Mouse (Mus musculus) brain, embryonic 18.5 days (tissue): ENCODE results near the gene Cyba.

Experiments
- DNase-seq: peaks from one replicate; pipeline ENCODE4 v3.0.0-alpha.2; 2012; ENCODE audit warnings: low read depth, low spot score

Gene Cyba

DNA sequence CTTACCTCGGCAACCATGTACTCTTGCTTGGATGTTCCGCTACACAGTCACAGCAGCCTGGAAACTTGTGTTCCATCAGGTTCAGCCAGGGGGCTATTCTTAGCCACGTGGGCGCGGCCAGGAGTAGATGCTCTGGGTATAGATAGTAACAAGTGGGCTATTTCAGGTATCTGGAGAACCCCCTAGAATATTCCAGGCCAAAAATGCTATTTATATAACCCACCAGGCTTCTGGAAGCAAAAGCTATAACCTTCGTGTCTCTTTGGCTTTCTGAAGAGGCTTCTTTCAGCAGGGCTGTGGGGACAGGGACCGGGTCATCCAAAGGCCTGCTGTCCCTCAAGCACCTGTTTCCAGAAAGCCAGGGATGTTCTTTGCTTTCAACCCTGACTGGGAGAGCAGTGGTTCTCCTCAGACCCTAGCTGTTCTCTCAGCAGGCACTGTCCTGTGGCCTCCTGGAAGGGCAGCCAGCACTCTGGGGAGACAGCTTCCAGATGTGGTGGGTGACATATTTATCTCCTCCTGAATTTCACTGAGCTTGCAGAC lies 18.5 kb upstream of the Cyba start:
- no peak for DNase-seq

DNA sequence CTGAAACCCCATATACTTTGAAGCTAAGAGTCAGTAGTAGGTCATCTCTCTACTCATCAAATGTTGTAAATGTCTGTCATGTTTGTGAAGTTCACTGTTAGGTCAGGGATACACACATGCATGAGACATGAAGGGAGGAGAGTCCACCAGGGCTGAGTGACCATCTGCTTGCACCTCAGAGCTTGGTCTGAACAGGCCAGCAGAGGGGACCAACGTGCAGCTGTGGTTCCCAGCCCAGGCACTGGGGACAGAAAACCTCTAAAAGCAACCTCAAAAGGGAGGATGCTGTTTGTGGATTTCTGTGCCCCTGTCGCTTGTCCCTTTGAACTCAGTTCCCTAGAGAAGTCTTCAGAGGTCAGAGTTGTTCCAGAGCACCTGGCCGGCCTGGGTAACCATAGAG lies 12.5 kb upstream of the Cyba start:
- no peak for DNase-seq

DNA sequence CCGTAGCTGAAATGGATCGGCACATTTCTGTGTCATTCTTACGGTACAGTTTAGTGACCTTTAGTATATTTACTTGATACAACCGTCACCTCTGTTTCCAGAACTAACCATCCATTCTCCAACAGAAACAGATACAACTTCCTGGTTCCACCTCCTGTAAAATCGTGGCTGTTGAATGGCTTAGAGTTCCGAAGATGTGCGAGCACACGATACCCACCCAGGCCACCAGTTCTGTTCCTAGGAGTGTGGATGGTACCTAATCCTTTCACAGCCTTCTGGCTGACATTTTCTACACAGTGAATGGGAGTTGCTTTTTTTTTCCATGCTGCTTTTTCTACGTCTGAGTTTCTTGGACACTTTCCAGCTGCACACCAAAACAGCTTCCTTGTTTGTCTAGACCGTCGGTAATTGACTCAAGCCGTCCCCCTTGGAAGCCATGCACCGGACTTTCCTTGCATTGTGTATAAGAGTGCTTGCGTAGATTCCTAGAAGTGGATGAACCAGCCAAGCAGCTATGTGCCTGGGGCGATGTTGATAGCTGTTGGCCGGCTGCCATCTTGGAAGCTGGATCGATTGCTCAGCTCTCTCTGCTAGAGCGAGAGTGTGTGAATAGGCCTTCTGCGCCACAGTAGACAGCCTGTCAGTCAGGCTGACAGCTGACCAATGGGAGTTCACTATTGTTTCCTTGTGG lies 11.5 kb upstream of the Cyba start:
- peak; percentile 59 for DNase-seq

DNA sequence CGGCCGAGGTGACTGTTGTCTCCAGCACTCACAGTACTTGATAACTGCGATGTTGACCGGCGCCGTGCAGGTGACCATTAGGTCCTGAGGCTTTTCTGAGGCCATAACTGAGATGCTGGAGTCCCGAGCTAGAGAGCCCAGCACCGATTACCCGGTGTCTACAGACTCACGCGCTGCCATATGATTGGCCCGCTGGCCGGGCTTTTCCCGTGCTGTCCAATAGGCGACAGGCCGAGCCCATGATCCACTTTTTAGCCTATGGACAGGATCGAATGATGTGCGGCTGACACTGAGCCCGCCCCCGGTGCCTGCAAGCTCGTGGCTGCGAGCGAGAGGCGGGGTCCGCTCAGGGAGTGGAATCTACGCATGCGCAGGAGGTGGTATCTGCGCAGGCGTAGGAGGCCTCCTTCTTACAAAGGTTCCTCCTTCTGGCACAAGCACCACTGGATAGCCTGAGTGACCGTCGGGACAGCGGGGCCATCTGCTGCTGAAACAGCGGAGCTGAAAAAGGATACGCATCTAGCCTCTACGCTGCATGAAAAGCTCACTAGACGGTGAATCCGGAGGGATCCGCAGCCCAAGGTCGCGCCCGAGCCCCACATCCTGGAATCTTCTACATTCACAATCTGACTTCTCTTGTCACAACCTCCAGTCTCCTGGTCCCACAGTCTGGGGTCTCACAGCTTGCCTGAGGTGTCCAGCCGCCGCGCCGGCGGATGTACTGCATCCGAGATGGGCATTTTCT lies 10.7 kb upstream of the Cyba start, which contains the start of gene Mvd:
TSS of gene Mvd (minus strand) at position 161 of the 745 bp plus-strand sequence.
- DNase-seq: peak; percentile 99

DNA sequence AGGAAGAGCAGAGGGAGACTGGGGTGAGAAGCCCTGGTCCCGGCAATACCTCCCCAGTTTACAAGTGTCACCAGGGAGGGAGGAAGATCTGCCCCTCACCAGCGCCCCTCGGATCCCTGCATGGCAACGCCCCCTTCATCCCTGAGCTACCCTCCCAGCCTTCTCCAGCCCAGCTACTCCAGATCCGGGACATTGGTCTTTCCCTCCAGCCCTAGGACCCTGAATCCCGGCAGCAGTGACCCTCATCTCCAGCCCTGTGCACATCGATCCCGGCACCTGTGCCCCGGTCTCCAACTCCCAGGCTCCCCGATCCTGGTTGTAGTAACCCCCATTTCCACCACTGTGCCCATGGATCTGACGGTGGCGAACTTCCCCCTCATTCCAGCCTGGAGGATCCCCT lies 10.1 kb upstream of the Cyba start:
- DNase-seq: no peak

DNA sequence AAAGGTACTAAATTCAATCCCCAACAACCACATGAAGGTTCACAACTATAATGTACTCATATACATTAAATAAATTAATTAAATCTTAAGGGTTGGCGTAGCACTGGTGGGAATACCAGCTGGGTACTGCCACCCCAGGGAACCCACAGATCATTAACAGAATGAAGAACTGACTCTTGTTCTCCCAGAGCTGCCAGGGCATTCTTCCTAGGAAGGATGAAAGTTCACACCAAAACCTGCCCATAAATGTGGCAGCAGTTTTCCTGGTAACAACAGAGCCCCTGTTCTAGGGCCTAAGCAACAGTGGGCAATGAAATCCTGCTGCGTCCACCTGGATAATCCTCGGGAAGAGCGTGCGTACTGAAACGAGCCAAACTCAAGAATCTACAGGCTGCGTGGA lies 9.6 kb upstream of the Cyba start:
- no peak for DNase-seq

DNA sequence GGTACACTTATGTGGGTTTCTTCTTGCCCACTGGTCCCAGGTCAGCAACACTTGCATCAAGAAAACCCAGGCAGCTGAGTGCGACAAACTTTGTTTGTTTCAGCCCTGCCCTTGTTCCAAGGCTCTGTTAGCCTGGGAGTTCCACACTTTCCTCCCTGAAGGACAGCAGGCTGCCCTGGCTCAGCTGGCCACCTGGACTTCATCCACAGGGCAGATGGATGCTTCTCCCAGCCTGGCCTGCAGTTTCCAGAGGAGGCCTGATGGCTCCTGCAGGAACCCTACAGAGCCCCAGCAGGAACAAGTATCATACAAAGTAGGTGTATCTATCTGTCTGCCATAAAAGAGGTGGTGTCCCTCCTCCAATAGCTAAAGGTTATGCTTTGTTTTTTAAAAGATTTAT lies 8.6 kb upstream of the Cyba start:
- no peak for DNase-seq

DNA sequence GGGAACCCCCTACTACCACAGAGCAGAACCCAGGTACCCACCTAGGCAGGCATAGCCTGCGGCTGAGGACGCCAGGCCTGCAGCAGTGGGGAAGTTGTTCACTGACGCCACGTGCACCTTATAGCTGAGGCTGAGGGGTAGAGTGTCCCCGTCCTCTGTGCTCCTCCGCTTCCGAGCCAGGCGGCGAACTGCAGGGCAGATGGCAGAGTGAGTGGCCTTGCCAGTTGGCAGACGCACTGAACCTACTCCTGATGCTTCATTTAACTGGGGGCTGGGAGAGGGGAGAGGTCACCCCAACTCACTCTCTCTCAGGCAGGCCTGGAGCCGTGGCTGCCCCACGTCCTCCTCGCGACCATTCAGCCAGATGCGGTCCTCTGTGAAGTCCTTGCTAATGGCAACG lies 6.6 kb upstream of the Cyba start:
- DNase-seq: no peak

DNA sequence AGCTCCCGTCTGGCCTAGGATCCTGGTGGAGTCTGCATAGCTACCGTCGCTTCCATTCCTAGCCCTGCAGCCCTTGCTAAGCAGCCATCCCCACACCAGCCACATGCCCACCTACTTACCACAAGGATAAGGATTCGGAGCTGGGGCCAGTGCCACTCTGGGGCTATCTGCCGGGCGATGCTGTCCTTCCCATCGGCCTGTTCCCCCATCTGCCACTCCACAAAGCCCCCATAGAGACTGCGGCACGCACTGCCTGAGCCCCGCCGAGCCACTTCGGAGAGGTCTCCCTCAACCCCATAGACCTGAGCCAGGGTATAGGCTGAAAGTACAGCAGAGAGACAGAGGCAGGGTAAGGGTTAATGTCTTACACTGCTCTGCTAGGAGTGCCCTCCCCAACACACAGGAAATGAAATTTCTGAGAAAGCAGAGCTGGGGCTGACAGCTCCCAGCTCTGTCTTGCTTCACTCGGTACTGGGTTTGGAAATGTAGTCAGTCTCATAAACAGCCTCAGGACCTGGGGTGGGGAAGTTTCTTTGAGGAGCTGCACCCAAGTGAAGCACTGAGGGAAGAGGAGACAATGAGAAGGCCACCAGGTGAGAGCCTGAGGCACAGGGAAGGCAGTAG lies 5.1 kb upstream of the Cyba start:
- no peak for DNase-seq

DNA sequence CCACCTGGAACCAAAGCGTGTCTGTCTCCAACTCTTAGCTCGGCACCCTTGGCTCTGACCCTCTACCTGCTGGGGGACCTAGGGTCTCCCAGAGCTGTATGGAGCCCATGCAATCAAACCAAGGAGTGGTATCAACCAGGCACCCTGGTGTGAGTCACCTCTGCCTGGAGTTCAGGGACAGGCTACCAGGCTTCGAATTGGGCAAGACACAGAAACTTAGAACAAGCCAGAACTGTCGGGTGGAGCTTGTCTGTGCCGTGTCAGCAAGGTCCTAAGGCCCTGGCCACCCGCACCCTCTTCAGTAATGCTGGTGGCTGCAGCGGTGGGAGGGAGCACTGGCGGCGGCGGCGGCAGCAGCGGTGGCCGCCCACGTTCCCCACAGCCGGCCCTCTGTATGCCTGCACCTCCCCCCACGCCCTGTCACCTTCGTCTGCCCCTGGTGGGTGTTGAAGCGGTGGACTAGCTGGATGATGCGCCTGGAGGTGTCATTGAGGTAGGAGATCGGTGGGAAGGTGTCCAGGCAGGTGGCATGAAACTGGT lies 3.9 kb upstream of the Cyba start:
- DNase-seq: no peak

DNA sequence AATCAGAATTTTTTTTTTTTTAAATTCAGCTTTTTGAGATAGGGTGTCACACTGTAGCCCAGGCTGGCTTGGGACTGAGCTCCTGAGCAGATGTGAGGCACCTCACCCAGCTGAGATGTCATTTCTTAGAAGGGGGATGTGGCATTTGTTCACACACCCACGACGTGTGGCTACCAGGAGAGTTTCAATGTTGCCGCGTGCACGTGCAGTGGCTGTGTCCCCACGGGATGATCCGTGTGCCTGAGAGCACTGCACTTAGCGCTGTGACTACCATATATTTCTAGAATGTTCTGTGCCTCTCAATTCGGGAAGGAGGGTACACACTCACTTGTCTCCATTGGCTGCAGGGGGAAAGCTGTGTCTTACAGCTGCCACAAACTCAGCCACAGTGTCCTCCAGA lies 3.4 kb upstream of the Cyba start:
- no peak for DNase-seq

DNA sequence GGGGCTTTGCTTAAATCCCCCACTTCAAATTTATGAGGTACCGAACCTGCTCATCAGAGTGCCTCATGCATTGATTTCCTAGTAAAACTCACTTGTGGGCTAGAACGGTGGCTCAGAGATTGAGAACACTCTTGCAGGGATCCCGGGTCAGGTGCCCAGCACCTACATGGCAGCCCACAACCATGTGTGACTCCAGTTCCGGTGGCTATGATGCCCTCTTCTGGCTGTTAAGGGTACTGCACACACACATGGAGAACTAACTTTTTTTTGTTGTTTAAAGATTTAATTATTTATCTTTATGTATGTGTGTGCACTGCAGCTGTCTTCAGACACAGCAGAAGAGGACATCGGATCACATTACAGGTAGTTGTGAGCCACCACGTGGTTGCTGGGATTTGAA lies 2.6 kb upstream of the Cyba start:
- DNase-seq: no peak

DNA sequence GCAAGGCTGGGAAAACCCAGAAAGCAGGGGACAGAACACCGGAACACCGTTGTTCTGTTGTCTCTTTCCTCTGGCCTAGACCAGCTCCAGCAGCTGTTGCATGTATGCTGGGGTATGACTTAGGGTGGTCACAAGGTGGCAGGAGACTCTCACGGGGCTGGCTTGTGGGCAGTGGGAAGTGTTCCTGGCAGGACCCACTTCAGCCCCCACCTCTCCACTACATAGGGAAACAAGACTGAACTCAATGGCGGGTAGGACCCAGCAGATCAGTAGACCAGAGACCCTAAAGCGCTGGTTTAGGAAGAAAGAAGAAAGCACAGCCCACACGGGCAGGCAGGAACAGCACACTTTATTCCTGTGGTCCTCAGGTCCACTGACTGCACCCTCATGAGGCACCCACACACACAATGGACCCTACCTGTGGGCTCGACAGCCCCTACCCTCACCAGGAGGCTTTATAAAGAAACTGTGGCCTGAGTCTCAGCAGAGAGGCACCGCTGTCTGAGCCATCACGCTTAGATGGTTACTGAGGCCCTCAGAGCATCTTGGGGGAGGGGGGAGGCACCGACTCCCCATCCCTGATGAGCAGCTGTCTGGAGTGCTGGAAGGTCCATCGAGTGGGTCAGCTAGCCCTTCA lies 657 bp upstream of the Cyba start:
- no peak for DNase-seq

DNA sequence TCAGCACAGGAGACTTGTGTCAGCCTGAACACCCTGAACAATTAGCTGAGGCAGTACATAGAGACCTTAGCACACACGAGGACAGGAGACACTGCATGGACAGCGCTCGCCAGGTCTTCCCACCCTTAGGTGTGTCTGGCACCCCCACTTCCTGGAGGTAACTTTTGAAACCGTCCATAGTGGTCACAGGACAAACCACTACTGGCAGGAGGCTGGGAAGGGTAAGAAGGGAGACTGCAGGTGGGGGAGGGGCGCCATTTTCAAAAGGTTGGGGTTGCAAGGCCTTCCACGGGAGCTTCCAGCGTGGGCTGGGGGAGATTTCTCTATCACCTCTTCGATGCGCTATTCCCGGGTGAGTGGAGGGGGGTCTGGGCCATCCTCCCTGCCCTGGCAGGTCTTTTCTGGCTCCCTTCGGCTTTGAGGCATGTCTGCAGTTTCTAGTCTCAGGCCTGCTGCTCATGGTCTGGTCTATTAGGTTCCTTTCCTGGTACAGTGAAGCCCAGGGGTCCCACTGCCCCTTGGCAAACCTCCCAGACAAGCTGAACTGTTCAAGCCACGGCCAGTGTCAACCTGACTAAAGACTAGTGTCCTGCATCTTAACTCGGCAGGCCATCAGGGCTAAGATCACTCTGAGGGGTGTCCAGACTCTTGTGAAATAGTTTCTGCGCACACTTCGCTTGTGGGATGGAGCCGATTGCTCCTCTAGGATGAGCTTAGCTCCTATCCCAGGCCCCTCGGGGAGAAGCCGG lies 862 bp downstream of the Cyba start:
- DNase-seq: no peak

DNA sequence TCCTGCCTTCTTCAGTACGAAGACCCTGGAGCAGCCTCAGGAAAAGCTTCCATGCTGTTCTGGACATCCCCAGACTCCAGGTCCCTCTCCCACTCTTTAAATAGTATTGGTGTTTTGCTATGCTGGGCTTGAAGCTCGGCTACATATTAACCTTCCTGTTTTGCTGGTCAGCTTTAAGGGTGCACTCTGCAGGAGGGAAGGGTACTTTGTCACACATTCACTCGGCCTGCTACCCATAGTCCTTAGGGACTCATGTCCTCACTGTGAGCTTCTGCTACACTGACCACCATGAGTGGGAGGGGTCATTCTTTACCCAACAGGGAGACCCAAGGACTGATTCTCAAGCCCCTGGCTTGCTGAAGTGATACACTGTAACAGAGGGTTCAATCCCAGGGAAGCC lies 2.1 kb downstream of the Cyba start:
- DNase-seq: no peak

DNA sequence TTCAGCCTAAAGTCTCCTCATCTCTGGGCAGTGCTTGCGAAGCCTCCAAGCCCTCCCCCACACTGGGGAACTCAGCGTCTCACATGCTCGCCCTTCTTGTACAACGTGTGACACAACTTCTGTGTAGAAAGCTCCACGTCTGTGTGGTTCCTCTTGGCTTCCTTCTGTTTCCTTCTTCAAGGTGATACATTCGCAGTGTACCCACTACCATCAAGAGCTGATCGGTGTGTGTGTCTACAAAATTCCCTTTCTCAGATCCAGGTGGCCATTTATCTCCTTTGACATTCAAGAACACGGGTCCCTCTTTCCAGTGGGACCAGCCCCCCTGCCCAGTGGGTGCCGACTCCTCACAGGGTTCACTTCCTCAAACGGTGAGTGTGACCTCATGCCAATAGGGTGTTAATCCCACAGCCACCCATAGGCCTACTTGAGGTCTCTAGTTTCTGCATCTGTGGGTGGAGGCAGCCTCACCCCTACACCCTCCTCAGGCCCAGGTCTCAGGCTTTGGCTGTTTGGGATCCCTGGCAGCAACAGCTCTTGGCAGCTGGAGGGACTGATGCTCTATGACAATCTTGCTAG lies 2.6 kb downstream of the Cyba start:
- DNase-seq: no peak

DNA sequence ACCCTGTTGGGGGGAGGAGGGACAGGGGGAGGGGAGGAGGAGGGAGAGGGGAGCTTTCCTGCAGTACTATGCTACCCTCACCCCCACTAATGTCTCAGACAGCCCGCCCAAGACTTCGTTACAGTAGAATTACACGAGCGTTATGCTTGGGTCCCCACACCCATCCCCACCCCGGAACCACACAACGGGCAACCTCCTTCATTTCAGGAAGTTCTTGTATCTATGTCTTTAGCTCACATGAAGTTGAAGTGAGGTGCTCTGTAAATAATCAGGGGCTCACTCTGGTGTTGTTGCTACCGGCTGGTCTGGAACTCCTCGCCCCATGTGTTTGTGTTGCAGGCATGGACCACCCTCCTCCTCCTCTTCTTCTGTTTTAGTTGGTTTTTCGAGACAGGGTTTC lies 4.6 kb downstream of the Cyba start:
- no peak for DNase-seq

DNA sequence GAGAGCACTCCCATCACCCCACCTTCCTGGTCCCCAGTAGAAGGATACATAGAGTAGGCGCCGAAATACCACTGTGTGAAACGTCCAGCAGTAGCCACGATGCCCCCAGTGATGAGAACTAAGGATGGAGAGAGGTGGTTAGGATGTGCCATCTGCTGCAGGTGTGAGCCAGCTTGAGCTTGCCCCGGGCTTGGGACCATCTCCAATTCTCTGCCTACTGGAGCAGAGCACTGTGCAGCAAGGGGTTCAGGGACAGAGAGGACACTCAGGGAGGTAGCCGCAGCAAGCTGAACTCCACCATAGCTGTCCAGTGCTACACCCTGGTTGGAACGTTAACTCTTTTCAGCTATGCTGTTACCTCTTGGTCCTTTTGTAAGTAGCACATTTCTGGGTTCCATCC lies 5.1 kb downstream of the Cyba start:
- no peak for DNase-seq

DNA sequence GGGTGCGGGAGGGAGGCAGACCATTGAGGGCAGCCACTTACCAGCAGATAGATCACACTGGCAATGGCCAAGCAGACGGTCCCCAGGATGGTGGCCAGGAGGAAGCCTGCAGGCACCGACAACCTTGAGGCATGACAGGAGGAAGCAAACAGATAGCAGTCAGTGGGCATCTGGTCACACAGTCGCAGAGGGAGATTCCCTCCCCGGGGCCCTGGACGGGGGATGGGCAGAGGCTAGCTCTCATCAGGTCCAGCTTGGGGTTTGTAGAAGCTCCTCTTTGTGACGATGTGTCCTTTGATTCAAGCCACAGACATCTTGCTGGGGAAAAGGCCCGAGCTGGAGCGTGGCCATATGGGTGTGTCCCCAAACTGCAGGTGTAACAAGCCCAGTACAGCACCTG lies 6.6 kb downstream of the Cyba start:
- DNase-seq: no peak

DNA sequence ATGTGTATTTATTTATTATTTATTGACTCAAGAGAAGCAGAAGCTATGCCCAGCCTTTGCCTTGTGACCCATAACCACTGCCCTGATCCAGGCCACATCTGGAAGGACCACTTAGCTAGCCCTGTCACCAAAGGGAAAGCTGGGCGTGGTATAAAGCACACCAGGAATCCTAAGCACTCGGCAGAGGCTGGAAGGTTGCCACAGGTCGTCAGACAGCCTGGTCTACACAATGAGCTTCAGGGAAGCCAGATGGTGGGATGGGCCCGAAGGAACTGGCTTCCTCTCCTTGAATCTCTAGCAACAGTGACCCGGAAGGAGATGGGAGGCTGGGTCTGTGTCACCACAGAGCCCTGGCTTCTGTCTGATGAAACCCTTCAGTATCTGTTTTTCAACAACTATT lies 9.1 kb downstream of the Cyba start:
- DNase-seq: no peak

DNA sequence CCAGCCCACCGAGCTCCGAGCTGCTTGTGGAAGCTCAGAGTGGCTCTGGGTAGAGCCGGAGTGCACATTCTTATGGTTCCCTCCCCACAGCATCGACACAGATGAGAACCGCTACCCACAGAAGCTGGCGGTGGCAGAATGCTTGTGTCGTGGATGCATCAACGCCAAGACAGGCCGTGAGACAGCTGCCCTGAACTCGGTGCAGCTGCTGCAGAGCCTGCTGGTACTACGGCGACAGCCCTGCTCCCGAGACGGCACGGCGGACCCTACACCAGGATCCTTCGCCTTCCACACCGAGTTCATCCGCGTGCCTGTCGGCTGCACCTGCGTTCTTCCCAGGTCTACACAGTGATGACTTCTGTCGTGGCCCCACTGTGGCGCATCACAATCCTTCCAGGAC lies 9.5 kb downstream of the Cyba start:
- DNase-seq: no peak
